Mouse (Mus musculus) embryonic facial prominence, embryonic 10.5 days (tissue): ENCODE measurements around the gene Naxd. TPM values are rescaled to one million over a fixed set of nuclear protein-coding genes. Genes with fewer than 3 reads are reported as not detected.

Source experiments
- DNase-seq: peaks from one replicate; pipeline ENCODE4 v3.0.0-alpha.2; 2017; ENCODE audit warnings: low spot score
- H3K27ac ChIP-seq: fragments of 300-500 bp; sonication (generic); replicated peaks from 2 replicates; pipeline ENCODE4 v1.5.1; 2016; ENCODE audit warnings: mild to moderate bottlenecking
- H3K27me3 ChIP-seq: fragments of 300-500 bp; sonication (generic); replicated peaks from 2 replicates; pipeline ENCODE4 v1.6.1; 2016; ENCODE audit warnings: low read depth, mild to moderate bottlenecking; ENCODE audit not compliant: poor library complexity, severe bottlenecking
- H3K36me3 ChIP-seq: fragments of 300-500 bp; sonication (generic); replicated peaks from 2 replicates; pipeline ENCODE4 v1.6.1; 2016; ENCODE audit warnings: mild to moderate bottlenecking, moderate library complexity
- H3K4me1 ChIP-seq: fragments of 300-500 bp; sonication (generic); 2 replicates; pipeline ENCODE4 v1.6.1; 2016
- H3K4me3 ChIP-seq: fragments of 300-500 bp; sonication (generic); 2 replicates; pipeline ENCODE4 v1.5.1; 2016; ENCODE audit warnings: mild to moderate bottlenecking, moderate library complexity
- H3K9me3 ChIP-seq: fragments of 300-500 bp; sonication (generic); 2 replicates; pipeline ENCODE4 v1.6.1; 2016; ENCODE audit warnings: mild to moderate bottlenecking
- WGBS: fragments of 180-500 bp; shearing (Covaris S2); methylation state at CpG from one replicate; pipeline ENCODE4 v1.1.7; 2016; 5-methylcytosine and 5-hydroxymethylcytosine counted together
- polyA plus RNA-seq: library from polyadenylated mRNA; unstranded; fragments of >200 nt; fragmentation: Nextera tagmentation; extraction: Ambion mirVana; gene quantifications from 2 replicates; pipeline ENCODE4 v1.2.1, GENCODE M21; 2016

The Naxd gene
- polyA plus RNA-seq, 1 experiment from 2014 or later, result 114 TPM

DNA sequence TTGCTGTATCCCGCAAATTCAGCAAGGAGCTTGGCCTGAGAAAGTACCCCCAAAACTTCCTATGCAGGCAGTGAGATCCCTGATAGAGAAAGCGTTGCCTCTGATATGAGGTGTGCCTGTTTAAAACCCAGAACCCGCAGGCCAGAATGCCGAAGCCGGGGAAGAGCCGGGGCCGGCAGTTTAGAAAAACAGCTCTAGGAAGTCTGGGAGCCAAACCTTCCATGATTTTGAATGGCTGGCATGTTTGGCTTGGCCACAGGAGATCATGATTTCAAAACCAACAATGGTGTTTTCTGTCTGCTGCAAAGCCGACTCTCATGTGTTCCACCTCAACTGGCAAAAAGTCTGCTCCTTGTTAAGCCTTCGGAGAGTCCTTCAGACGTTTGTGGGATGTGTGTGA lies 55.1 kb downstream of the Naxd start:
- 79% methylated on average over 10 of the region's 10 CpGs for WGBS
- H3K27ac ChIP-seq, result no peak overlapping the region
- H3K27me3 ChIP-seq, result 0 out of 2 replicates have a peak, but pooled peaks cover 4% of the 10 kb centered on the region
- no peaks in the 10 kb centered on the region for H3K9me3 ChIP-seq
- no peak for DNase-seq
- no peak overlapping the region for H3K4me3 ChIP-seq
- H3K36me3 ChIP-seq, result peaks cover 1% of the 10 kb centered on the region; the same call in 1 of the 2 replicates
- peaks cover 33% of the 10 kb centered on the region for H3K4me1 ChIP-seq

DNA sequence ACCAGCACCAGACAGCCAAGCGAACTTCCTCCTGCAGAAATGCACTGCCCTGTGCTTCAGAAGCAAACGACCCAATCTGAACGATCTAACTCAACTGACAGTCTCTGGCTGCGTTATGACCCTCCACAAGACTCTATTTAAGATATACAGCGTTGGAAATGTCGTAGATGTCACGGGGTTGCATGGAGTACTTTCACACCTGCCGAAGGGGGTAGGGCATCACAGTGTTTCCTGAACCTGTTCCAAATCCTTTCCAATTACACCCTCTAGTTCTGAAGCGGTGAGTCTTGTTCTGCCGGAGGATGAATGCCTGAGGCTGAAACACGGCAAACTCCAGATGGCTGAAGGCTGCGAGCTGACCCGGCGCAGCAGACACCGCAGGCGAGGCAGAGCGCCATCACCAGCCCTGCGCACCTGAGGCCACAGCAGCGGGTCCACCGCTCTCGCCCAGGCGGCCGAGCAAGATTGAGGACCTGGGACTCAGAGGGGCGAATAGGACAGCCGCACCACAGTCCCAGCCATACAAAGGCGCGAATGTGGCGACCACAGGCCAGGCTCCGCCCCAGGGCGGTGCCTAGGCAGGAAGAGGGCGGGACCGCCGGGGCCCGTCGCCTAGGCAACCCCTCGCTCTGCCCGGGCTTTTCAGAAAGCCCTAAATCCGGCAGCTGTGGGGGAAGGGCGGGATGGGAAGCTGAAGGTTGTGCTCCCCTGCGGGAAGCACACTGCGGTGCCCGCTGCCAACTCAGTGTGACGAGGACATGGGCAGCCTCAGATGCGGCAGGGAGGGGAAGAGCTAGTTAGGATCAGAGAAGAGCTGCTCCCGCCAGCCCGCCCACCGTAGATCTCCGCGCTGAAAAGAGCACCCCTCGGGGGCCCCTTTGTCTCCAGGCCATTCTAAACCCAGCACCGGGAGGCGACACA lies 57.8 kb downstream of the Naxd start, which contains the start of gene Ing1:
Ing1 (plus strand) TSS at position 773 of the 921 bp plus-strand sequence.
- peak; percentile 98 for DNase-seq
- 0 out of 2 replicates have a peak, but pooled peaks cover 4% of the 10 kb centered on the region for H3K27me3 ChIP-seq
- WGBS, result under 1% methylated on average over 52 of the region's 52 CpGs
- peak within 1 kb of the TSS; percentile 99 for H3K27ac ChIP-seq
- H3K9me3 ChIP-seq, result no peaks in the 10 kb centered on the region
- H3K36me3 ChIP-seq, result no peaks in the 10 kb centered on the region
- H3K4me3 ChIP-seq, result peak within 1 kb of the TSS; percentile 94
- H3K4me1 ChIP-seq, result peaks cover 41% of the 10 kb centered on the region

DNA sequence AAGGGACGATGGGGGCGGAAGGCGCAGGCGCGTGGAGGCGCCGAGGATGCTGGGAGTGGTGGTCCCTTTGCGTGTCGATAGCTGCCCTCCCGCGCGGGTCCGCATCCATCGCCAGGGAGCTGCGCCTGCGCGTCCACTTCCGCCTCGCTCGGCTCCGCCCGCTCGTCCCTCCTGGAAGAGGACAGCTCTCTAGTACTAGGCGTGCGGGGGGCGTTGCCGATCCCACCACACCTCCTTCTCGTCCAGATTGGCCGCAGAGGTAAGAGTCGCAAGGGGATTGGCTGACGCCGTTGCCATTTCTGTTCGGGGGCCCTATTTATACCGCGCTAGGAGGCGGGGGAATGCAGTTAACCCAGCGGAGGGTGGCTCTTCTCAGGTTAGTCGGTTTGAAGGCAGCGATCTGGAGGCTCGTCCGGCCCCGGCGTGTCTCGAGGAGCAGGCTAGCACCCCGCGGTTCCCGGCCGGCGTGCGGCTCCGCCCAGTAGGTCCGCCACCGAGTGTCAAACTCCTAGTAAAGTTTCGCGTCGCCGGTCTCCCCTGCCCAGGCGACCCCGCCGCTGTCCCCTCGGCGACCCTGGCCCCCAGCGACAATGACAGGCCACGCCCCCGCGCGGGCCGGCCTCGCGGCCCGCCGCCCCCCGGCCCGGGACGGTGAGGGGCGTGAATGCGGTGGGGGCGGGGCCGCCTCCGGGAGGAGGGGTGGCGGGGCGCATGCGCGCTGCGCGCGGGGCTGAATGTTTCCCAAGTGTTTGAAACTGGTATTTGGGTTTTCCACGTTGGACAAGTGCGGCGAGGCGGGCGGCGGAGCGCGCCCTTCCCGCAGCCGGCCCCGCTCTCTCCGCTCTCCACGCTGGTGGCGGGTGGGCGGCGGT lies 58.6 kb downstream of the Naxd start:
- Histone ChIP-seq H3K27ac (peak overlapping the region; percentile 99), H3K4me1 (peaks cover 37% of the 10 kb centered on the region), H3K4me3 (peak overlapping the region; percentile 94), H3K27me3 (0 out of 2 replicates have a peak, but pooled peaks cover 4% of the 10 kb centered on the region), H3K9me3 (no peaks in the 10 kb centered on the region), H3K36me3 (peaks cover 3% of the 10 kb centered on the region)
- peak; percentile 100 for DNase-seq
- WGBS, result under 1% methylated on average over 102 of the region's 103 CpGs

DNA sequence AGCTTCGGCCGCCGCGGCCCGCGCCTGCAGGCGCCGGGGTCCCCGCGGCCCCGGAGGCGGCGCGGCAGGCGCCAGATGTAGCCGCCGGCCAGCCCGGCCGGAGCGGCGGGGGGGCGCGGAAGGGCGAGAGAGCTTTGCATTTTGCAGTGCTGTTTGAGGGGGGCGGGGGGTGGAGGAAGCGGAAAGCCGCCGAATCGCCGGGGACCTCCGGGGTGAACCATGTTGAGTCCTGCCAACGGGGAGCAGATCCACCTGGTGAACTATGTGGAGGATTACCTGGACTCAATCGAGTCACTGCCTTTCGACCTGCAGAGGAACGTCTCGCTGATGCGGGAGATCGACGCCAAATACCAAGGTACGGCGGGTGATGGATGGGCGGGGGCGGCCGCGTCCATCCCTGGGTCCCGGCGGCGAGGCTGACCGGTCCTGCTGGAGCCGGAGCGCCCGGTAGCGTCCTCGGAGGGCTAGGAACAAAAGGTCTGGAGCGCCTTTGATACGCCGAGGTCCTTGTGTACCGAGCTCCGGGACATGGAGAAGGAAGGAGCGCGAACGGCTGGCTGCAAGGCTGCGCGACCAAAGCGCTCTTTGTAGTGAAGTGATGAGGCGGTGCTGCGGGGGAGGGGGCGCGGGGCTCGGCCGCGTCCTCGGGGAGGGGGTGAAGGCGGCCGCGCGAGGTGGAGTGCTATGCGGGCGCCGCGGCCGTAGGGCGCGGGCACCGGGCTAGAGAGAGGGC lies 59.6 kb downstream of the Naxd start:
- H3K36me3 ChIP-seq, result peaks cover 12% of the 10 kb centered on the region
- H3K4me1 ChIP-seq, result peaks cover 34% of the 10 kb centered on the region
- H3K27me3 ChIP-seq, result 0 out of 2 replicates have a peak, but pooled peaks cover 4% of the 10 kb centered on the region
- peak overlapping the region; percentile 99 for H3K27ac ChIP-seq
- WGBS, result under 1% methylated on average over 85 of the region's 85 CpGs
- H3K4me3 ChIP-seq, result peak overlapping the region; percentile 94
- H3K9me3 ChIP-seq, result no peaks in the 10 kb centered on the region
- DNase-seq, result peak; percentile 69

DNA sequence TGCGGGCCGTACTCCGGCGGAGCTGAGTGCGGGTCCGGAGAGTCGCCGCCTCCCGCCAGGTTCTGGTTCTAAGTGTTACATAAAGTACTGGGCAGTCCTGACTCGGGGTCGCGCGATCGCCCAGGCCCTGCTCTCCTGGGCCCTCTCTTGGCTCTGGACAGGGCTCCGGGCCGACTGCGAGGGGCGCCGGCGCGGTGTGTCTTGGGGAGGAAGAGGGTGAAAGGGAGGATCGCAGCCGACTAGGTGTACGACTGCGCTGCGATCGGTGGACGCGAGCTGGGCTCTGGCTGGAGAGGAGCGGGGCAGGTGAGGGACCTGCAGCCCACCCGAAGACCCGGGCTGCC lies 60.1 kb downstream of the Naxd start:
- H3K27ac ChIP-seq, result peak overlapping the region; percentile 99
- H3K4me3 ChIP-seq, result peak overlapping the region; percentile 94
- under 1% methylated on average over 32 of the region's 32 CpGs for WGBS

DNA sequence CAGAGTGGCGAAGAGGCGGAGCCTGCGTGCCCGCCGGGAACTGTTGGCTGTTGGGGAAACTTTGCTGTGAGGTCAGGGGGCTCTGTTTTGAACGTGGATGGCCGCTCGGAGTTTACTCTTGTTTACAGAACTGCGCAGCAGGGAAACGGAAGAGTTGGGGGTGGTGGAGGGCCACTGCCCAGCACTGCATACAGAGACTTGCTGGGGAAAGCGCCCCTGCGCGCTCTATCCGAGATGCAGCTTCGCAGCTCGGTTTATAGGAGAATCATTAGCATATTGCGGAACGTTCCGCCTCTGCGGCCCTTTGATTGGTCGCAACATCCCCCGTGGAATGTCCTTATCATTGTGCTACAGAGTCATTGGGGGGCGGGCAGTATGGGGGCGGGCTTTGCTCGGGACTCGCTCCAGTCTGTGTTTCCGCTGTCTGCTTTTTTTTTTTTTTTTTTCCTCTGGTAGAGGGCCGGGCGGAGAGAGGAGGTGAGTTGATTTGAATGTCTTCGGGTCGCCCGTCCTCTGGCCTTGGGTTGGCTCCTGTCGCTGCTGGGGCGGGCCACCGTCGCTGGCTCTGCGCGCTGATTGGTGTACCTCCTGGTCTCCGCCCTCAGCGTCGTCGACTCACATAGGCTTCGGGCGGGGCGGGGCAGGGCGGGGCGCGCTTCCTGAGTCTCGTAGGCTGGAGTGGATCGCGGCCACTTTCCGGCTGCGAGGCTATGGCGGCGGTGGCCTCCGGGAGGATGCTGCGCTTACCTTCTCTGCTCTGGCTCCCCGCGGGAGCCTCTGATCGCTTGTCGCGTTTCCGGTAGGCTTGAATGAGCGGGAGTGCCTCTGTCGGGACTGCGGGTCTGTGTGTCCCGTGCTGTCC lies 60.7 kb downstream of the Naxd start:
- WGBS, result under 1% methylated on average over 67 of the region's 67 CpGs
- no peaks in the 10 kb centered on the region for H3K27me3 ChIP-seq

More for the DNA sequence above, 60.1 kb downstream of the Naxd start:
- peaks cover 34% of the 10 kb centered on the region for H3K4me1 ChIP-seq
- no peaks in the 10 kb centered on the region for H3K9me3 ChIP-seq
- H3K27me3 ChIP-seq, result no peaks in the 10 kb centered on the region
- peaks cover 17% of the 10 kb centered on the region for H3K36me3 ChIP-seq
- no peak for DNase-seq

DNA sequence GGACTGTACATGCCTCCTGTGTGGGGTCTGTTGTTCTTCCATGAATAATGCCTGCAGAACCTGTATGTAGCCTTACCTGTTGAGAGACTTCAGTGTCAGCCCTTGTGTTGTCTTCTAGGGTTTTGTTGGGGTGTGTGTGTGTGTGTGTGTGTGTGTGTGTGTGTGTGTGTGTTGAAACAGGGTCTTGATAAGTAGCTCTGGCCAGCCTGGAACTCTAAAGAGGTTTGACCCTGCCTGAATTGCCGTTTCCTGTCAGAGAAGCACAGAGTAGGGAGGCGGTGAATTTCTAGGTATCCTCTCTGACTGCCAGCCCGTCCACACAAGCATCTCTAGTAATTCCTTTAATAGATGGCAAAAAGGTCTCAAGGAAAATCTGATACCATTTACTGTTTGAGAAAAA lies 62.2 kb downstream of the Naxd start:
- peak overlapping the region; percentile 94 for H3K4me3 ChIP-seq
- DNase-seq, result no peak
- H3K9me3 ChIP-seq, result peaks cover 3% of the 10 kb centered on the region; the same call in 1 of the 2 replicates
- 76% methylated on average over 3 of the region's 3 CpGs for WGBS
- H3K27me3 ChIP-seq, result no peaks in the 10 kb centered on the region
- peaks cover 23% of the 10 kb centered on the region for H3K4me1 ChIP-seq
- peaks cover 35% of the 10 kb centered on the region for H3K36me3 ChIP-seq
- H3K27ac ChIP-seq, result no peak overlapping the region

More for the DNA sequence above, 60.7 kb downstream of the Naxd start:
- peak; percentile 99 for DNase-seq
- peak overlapping the region; percentile 99 for H3K27ac ChIP-seq
- H3K4me1 ChIP-seq, result peaks cover 34% of the 10 kb centered on the region
- H3K9me3 ChIP-seq, result no peaks in the 10 kb centered on the region
- peak overlapping the region; percentile 94 for H3K4me3 ChIP-seq
- H3K36me3 ChIP-seq, result peaks cover 20% of the 10 kb centered on the region

DNA sequence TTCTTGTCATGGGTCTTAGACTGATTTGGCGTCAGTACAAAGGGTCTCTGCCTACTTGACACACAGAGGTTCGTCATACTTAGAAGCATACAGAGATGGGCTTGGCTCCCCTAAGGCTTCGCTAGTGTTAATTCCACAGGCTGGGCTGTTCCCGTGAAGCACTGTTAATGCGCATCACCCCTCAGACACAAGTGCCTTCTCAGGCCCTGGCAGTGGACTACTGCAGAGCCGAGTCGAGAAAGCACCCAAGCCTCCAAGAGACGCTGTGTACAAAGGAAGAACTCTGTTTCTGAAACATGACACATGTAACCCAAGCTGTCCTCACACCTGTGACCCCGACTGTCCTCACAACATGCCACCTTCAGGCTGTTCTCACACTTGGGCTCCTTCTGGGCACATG lies 62.9 kb downstream of the Naxd start:
- Histone ChIP-seq H3K4me3 (no peak overlapping the region), H3K36me3 (peaks cover 42% of the 10 kb centered on the region), H3K27me3 (no peaks in the 10 kb centered on the region), H3K4me1 (peaks cover 18% of the 10 kb centered on the region), H3K27ac (no peak overlapping the region), H3K9me3 (peaks cover 6% of the 10 kb centered on the region; the same call in 1 of the 2 replicates)
- WGBS, result 89% methylated on average over 9 of the region's 9 CpGs
- no peak for DNase-seq

DNA sequence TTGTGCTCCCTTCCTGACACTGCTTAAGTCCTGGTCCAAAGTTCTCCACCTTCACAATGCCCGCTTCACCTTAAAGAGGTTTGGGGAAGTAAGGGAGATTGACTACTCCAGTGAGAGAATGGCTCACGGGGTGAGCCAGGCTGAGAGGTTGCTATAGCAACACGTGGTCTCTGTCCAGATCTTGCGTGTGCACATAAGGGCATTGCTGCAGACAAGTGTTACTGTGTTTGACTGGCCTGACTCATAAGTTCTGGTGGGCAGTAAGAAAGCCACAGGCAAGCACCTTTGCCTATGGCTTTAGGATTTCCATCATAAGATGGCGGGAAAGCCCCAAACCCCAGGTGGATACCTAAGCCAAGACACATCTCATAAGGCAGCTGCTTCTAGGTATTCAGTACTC lies 66.9 kb downstream of the Naxd start:
- Histone ChIP-seq H3K9me3 (peaks cover 6% of the 10 kb centered on the region; the same call in 1 of the 2 replicates), H3K4me1 (peaks cover 17% of the 10 kb centered on the region), H3K4me3 (no peak overlapping the region), H3K27ac (no peak overlapping the region), H3K27me3 (no peaks in the 10 kb centered on the region), H3K36me3 (peaks cover 81% of the 10 kb centered on the region)
- no peak for DNase-seq
- WGBS, result 90% methylated on average over 5 of the region's 5 CpGs
